Mouse (Mus musculus): ENCODE measurements around the gene Tmed2. TPM values are rescaled to one million over a fixed set of nuclear protein-coding genes. Genes with fewer than 3 reads are reported as not detected.
"Not testable (repeated sequence)": the region's sequence is repeated elsewhere in the genome, so short reads cannot be mapped to it uniquely, and the experiment has no call there.

Tmed2 gene
- 100 to 1,000 TPM; 102 to 106 TPM for total RNA-seq (2021)

DNA sequence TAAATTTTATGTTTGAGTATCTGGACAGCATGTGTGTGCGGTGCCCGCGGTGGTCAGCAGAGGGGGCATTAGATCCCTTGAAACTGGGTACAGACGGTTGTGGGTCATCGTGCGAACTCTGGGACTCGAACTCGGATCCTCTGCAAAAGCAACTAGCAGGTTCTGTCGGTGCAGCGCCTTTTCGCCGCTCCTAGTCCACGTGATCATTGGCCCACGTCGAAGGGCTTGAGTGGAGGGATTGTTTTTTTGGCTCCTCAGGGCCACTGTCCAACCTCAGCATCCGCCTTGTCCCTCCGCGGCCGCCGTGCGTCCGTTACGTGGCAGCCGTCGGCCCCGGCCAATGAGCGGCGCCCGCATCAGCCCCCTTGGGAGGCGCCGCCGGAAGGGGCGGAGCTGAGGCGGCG, at the start of gene Tmed2:
Tmed2 (plus strand) TSS at position 313 of the 404 bp plus-strand sequence.
- peak; percentile 96 to 97 for DNase-seq

- DNase-seq, result no peak
Measured at GRCm38 (mm10) chr5:124491732-124492131, 48.8 kb upstream of the Tmed2 start.

DNA sequence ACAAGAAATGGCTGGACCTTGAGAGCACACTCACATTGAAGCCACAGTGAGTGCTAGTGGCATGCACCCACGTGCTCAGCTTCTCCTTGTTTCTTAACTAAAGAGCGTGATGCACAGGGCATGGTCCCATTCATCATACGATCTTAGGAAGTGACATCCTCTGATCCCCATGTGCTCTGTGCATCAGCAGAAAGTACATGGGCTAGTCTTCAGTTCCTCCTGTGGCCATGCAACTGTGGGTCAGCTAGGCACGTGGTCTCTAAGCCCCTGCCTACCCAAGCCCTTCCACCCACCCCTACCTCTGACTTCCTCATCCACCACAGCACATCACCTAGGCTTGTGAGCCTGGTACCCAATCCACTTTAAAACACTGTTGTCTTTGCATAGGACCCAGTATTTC, 47.9 kb upstream of the Tmed2 start:
- no peak for DNase-seq

DNA sequence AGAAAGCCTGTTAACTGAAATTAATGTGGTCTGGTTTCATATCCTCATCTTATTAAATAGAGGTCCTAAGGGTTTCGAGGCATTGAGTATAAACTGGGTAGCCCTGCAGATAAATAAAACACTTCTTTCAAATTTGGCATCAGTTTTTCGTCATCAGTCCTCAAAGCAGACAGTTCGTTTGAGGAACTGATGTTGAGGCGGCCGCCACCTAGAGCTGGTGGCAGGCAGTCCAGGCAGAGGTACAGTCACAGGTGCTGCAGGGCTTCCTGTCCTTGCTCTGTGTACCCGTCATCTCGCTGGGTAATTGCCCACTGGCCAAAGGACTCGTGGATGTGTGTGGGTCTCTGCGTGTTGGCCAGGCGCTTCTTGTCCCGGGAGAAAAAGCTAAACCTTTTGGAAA, 47.0 kb upstream of the Tmed2 start:
- DNase-seq, result no peak

DNA sequence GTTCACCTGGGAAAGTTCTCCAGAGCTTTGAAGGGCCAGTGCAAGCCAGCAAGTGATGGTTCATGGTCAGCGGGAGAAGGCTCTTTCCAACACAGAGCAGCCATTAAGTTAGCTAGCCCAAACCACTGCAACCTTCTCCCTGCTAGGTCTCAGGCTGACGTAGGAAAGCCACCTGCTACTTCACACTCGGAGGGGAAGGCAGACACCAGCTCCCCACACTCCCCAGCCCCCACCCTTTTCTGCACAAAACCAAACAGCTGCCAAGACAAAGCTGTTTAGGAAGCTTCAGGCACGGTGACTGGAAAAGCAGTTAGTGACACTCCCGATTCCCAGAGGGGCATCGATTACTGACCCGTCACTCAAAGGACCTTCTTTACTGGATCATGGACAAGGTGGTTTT, 44.9 kb upstream of the Tmed2 start:
- DNase-seq, result no peak

- DNase-seq, result no peak
Measured at GRCm38 (mm10) chr5:124496614-124497514, 43.6 kb upstream of the Tmed2 start.

GRCm38 (mm10) chr5:124498221-124498876, 42.1 kb upstream of the Tmed2 start:
- DNase-seq, result no peak

- DNase-seq, result no peak
Measured at GRCm38 (mm10) chr5:124499001-124499400, 41.5 kb upstream of the Tmed2 start.

- DNase-seq, result not testable (repeated sequence)
Measured at GRCm38 (mm10) chr5:124500037-124500436, 40.5 kb upstream of the Tmed2 start.

DNA sequence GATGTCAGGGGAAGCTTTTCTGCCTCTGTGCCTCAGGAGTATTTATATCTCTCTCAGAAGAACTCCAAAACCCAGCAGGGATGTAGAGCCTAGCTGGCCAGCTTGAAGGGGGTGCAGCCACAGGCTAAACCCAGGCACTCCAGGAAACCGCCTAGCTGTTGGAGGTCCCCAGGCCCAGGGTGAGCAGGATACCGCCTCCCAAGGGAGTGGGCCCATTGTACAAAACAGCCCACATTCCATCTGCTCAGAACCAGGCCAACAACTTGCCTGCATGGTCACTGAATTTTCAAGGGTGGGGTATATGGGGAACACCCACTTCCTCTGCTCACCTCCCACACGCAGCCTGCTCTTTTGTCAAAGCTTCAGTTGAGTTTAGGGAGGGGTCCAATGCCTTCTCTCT, 39.9 kb upstream of the Tmed2 start:
- DNase-seq, result no peak

DNA sequence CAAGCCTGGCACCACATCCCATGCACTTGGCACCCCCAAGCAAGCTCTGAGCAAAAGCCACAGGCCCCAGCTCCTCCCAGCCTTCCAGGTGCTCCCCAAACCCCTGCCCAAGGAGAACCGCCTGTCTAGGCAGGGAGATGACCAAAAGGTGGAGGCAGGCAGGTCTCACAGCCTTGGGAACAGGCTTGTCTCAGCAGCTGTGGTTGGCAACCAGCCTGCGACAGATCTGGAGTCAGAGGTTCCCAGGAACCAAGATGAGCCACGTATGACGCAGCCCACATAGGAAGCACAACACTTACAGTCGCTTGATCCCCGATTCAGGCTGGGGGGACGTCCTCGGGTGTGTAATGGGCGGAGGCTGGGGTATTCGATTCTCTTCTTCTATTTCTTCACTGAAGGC, 39.0 kb upstream of the Tmed2 start:
- no peak for DNase-seq

DNA sequence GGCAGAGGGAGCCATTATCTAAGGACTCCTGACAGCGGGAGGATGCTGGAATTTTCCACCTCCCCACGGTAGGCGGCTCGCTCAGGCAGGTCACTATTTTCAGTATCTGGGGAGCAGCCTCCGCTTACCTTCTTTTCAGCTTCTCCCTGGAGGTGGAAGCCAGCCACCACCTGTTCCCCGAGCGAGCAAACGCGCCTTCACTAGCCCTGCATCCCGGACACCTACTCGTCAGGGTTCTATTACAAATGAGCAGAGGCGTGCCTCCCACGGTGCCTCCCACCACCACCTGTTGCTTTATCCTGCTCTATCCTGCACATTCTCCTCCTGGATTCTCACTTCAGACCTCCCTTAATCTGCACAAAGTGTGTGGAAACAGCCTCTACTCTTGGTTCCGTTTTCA, 36.8 kb upstream of the Tmed2 start:
- DNase-seq, result peak; percentile 77 to 82

GRCm38 (mm10) chr5:124505235-124505634, 35.3 kb upstream of the Tmed2 start:
- DNase-seq, result no peak

- DNase-seq, result no peak
Measured at GRCm38 (mm10) chr5:124506731-124507359, 33.6 kb upstream of the Tmed2 start.

DNA sequence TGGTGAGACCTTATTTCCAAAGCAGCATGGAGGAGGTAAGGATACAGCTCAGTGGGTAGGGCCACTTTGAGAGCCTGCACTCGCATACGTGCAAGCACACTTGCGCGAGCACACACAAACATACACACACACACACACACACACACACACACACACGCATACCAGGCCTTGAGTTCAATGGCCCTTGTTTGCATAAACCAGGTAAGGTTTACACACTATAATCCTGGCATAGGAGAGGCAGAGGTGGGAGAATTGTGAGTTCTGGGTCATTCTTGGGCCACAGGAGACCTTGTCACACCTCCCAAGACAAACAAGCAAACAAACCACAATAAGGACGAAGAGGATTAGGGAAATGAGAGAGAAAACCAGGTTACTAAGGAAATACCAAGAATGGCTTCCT, 31.3 kb upstream of the Tmed2 start:
- DNase-seq, result no peak

DNA sequence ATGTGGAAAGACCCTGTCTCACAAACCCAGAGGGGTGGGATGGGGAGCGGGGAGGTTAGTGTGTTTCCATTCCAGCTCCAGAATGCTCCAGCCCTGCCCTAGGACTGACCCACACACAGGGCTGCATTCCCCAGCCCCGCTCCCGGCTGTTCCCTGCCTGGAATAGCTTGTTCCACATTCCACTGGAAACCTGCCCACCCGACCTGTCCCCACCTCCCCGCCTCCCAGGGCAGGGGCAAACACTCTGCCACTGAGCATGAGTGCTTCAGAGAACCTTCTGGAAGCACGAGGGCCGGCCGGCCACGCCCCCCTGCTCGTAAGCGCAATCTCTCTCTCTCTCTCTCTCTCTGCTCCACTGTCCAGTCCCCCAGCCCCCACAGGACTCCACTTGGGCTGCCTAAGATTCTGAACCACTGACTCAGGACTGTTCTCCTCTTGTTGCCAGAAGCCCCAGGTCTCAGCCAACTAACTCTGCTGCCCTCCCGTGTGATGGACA, 30.7 kb upstream of the Tmed2 start:
- no peak for DNase-seq

DNA sequence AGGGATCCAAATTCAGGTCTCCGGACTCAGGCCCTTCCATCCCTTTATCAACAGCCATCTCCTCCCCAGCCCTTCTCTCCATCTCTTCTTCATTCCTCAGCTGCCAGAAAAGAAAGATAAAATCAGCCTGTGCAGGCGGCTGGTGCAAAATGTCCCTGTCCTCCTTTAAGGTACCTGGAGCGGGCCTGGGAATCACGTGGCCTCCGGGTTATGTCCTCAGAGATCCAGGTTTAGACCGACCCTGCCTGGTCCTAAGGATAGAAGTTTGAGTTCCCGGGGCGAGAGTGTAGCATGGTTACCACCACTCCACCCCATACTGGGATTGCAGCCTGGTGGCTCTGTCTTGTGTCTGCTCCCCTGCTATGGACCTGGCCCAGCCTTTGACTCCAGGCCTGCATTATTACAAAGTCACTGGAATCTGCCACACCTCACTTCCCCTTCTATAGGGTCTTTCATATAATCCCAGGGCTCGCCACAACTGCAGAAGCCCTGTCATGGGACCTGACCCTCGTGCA, 29.9 kb upstream of the Tmed2 start:
- no peak for DNase-seq

DNA sequence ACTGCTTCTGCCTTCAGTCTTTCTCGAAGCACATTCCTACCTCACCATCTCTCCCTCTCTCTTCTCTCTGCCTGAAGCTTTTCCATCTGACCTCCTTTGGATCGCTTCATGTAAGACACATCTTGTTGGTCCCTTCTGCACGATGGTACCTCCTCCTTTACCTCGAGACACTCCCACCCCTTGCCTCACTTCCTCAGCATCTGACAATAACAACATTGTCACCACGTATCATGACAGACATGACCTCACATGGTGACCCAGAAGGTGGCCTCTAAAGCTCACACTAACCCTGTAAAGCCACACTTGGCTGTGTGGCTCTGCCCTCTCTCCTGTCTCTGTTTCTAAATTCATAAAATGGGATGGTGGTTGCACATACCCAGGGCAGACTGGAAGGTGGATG, 24.7 kb upstream of the Tmed2 start:
- no peak for DNase-seq

GRCm38 (mm10) chr5:124518648-124519047, 21.8 kb upstream of the Tmed2 start:
- DNase-seq, result peak; percentile 84 to 86

GRCm38 (mm10) chr5:124521588-124521987, 18.9 kb upstream of the Tmed2 start:
- no peak for DNase-seq

DNA sequence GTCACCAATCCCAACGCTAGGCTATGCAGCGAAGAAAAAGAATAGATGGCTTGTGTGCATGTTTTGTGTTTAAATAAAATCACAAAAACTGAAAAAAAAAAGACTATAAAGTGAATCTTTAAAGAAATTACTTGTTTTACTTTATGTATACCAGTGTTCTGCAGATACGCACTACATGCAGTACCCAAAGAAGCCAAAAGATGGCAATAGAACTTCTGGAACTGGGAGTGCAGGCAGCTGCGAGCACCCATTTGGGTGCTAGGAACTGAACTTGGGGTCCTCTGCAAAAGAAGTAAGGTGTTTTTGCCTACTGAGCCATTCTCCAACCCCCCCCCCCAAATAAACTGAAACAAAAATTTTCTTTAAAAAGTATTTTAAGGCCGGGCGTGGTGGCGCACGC, 17.5 kb upstream of the Tmed2 start:
- DNase-seq, result no peak

DNA sequence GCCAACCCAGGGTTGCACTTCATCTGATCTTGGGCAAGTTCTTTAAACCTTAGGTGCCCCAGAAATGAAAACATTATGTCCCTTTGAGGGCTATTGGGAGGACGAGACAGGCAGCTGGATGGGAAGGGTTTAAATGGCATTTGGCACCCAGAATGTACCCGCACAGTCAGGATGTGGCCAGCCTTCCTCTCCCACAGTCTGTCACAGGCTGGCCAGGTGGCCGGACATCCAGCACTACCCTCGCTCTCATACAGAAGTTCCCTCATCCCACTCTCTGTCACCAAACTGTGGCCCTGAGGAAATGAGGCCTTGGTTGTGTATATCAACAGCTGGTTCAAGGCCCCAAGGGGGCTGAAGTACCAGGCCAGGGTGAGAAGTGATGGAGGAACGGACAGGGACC, 15.6 kb upstream of the Tmed2 start:
- DNase-seq, result no peak

- no peak for DNase-seq
Measured at GRCm38 (mm10) chr5:124528351-124528750, 12.1 kb upstream of the Tmed2 start.
